8 mouse cellular contexts compared by ENCODE assay signal in genomic region chr2:25706643-25707481, GRCm38 (mm10). TPM values are rescaled to one million over a fixed set of nuclear protein-coding genes. Genes with fewer than 3 reads are reported as not detected.
DNase-seq lines count a peak whose midpoint lies in the region; ATAC-seq and TF ChIP-seq lines count a peak whose summit lies in the region.

Gene Bmyc (plus strand): TSS chr2:25706739.

- no peaks in the 10 kb centered on the region for H3K36me3 ChIP-seq in embryonic facial prominence, embryonic 15.5 days
- no peaks in the 10 kb centered on the region for H3K36me3 ChIP-seq in heart, embryonic 10.5 days
- peaks cover 5% of the 10 kb centered on the region; the same call in 1 of the 2 replicates for H3K36me3 ChIP-seq in limb, embryonic 12.5 days
- H3K36me3 ChIP-seq in midbrain, embryonic 13.5 days = no peaks in the 10 kb centered on the region

- H3K9ac ChIP-seq in embryonic facial prominence, embryonic 15.5 days = peak within 1 kb of the TSS; percentile 58
- peak within 1 kb of the TSS; percentile 75 for H3K9ac ChIP-seq in limb, embryonic 12.5 days (replicated peaks)
- peak within 1 kb of the TSS; percentile 87 for H3K9ac ChIP-seq in midbrain, embryonic 13.5 days (replicated peaks)

- H3K9me3 ChIP-seq in embryonic facial prominence, embryonic 15.5 days (replicated peaks) = no peaks in the 10 kb centered on the region
- no peaks in the 10 kb centered on the region for H3K9me3 ChIP-seq in heart, embryonic 10.5 days
- no peaks in the 10 kb centered on the region for H3K9me3 ChIP-seq in limb, embryonic 12.5 days
- no peaks in the 10 kb centered on the region for H3K9me3 ChIP-seq in midbrain, embryonic 13.5 days

- TF ChIP-seq CTCF in bone marrow macrophage, adult 2 months (IDR thresholded peaks at IDR 0.05; ENCODE audit: low read depth, low read length) = peak; percentile 30; the same call in 1 of the 2 replicates

- under 1% methylated on average over 78 of the region's 78 CpGs for WGBS in embryonic facial prominence, embryonic 15.5 days
- under 1% methylated on average over 78 of the region's 78 CpGs for WGBS in heart, embryonic 10.5 days
- under 1% methylated on average over 78 of the region's 78 CpGs for WGBS in limb, embryonic 12.5 days
- under 1% methylated on average over 75 of the region's 78 CpGs for WGBS in midbrain, embryonic 13.5 days

- H3K4me1 ChIP-seq in bone marrow macrophage, adult 2 months (ENCODE audit: control insufficient read depth, insufficient read depth, low read length) = peaks cover 11% of the 10 kb centered on the region
- peaks cover 12% of the 10 kb centered on the region for H3K4me1 ChIP-seq in embryonic facial prominence, embryonic 15.5 days
- H3K4me1 ChIP-seq in heart, embryonic 10.5 days = 0 out of 2 replicates have a peak, but pooled peaks cover 9% of the 10 kb centered on the region
- H3K4me1 ChIP-seq in limb, embryonic 12.5 days (replicated peaks) = peaks cover 9% of the 10 kb centered on the region
- peaks cover 21% of the 10 kb centered on the region for H3K4me1 ChIP-seq in midbrain, embryonic 13.5 days (replicated peaks)

- peak; percentile 76 for DNase-seq in 3134 (ENCODE audit: extremely low read depth, insufficient read length, low spot score)
- DNase-seq in heart, embryonic 10.5 days (ENCODE audit: low spot score) = peak; percentile 93
- DNase-seq in kidney, adult 9 months = peak; percentile 58
- peak; percentile 57 to 58 for DNase-seq in spleen, adult 18-20 months

- H3K4me3 ChIP-seq in bone marrow macrophage, adult 2 months (ENCODE audit: insufficient read depth, low read length) = peak within 1 kb of the TSS; percentile 79
- peak within 1 kb of the TSS; percentile 73 for H3K4me3 ChIP-seq in embryonic facial prominence, embryonic 15.5 days (replicated peaks)
- H3K4me3 ChIP-seq in heart, embryonic 10.5 days = peak within 1 kb of the TSS; percentile 80
- peak within 1 kb of the TSS; percentile 65 for H3K4me3 ChIP-seq in limb, embryonic 12.5 days (replicated peaks)
- H3K4me3 ChIP-seq in midbrain, embryonic 13.5 days (replicated peaks) = peak within 1 kb of the TSS; percentile 82

- H3K27me3 ChIP-seq in embryonic facial prominence, embryonic 15.5 days = no peaks in the 10 kb centered on the region
- no peaks in the 10 kb centered on the region for H3K27me3 ChIP-seq in heart, embryonic 10.5 days (ENCODE audit: insufficient read depth, poor library complexity, severe bottlenecking)
- H3K27me3 ChIP-seq in limb, embryonic 12.5 days = no peaks in the 10 kb centered on the region
- 0 out of 2 replicates have a peak, but pooled peaks cover 2% of the 10 kb centered on the region for H3K27me3 ChIP-seq in midbrain, embryonic 13.5 days

- peak within 1 kb of the TSS; percentile 27 for H3K27ac ChIP-seq in bone marrow macrophage, adult 2 months (ENCODE audit: insufficient read depth, low read depth, low read length)
- H3K27ac ChIP-seq in embryonic facial prominence, embryonic 15.5 days (replicated peaks) = peak within 1 kb of the TSS; percentile 83
- H3K27ac ChIP-seq in heart, embryonic 10.5 days = peak within 1 kb of the TSS; percentile 85
- peak within 1 kb of the TSS; percentile 79 for H3K27ac ChIP-seq in limb, embryonic 12.5 days
- H3K27ac ChIP-seq in midbrain, embryonic 13.5 days = peak within 1 kb of the TSS; percentile 78

- no peak for TF ChIP-seq POLR2A in bone marrow macrophage, adult 2 months (IDR thresholded peaks at IDR 0.05; ENCODE audit: borderline replicate concordance, low read depth, low read length)

- peak; percentile 88 for ATAC-seq in embryonic facial prominence, embryonic 15.5 days (ENCODE audit: insufficient number of reproducible peaks, low FRiP score, low TSS enrichment, low read depth)
- peak; percentile 91 for ATAC-seq in limb, embryonic 12.5 days (ENCODE audit: insufficient number of reproducible peaks, insufficient read depth, low FRiP score, low TSS enrichment, low read depth)
- peak; percentile 97 for ATAC-seq in midbrain, embryonic 13.5 days

- H3K4me2 ChIP-seq in embryonic facial prominence, embryonic 15.5 days (replicated peaks) = peak within 1 kb of the TSS; percentile 90
- H3K4me2 ChIP-seq in limb, embryonic 12.5 days = peak within 1 kb of the TSS; percentile 90
- H3K4me2 ChIP-seq in midbrain, embryonic 13.5 days (replicated peaks) = peak within 1 kb of the TSS; percentile 77

RNA-seq across cellular contexts. Expression of gene Bmyc, which starts in this region (rescaled TPM):
- polyA plus RNA-seq in bone marrow macrophage, adult 2 months (2012; ENCODE audit: insufficient read depth, insufficient read length, missing spikeins) = 29.8 and 34.7 TPM in 2 replicates
- 91.8 and 93.2 TPM in 2 replicates for polyA plus RNA-seq in embryonic facial prominence, embryonic 15.5 days (2015; fragmentation: Nextera tagmentation; extraction: Ambion mirVana)
- polyA plus RNA-seq in heart, embryonic 10.5 days (2016; fragmentation: Nextera tagmentation; extraction: Ambion mirVana) = 53.4 and 65.8 TPM in 2 replicates
- polyA plus RNA-seq in limb, embryonic 12.5 days (2016; fragmentation: Nextera tagmentation; extraction: Ambion mirVana) = 91.2 and 91.3 TPM in 2 replicates
- 98.4 and 100 TPM in 2 replicates for polyA plus RNA-seq in midbrain, embryonic 13.5 days (2015; fragmentation: Nextera tagmentation; extraction: Ambion mirVana)

Comparison
In these comparisons a context has a peak if more than half of its experiments do, and no peak if none do; other contexts are left out.
1. Peak in every context shown above with its lines: DNase-seq, ATAC-seq, H3K4me3 ChIP-seq and H3K27ac ChIP-seq.
2. H3K27ac ChIP-seq: peak in every context shown above with its lines; median percentile 85 in heart, embryonic 10.5 days; 83 in embryonic facial prominence, embryonic 15.5 days; 79 in limb, embryonic 12.5 days; 78 in midbrain, embryonic 13.5 days; 27 in bone marrow macrophage, adult 2 months.